Mouse (Mus musculus) embryonic facial prominence, embryonic 12.5 days (tissue): Measurements from ENCODE around the gene Snrnp25. TPM values are rescaled to one million over a fixed set of nuclear protein-coding genes. Genes with fewer than 3 reads are reported as not detected.

Experiments used
- ATAC-seq: fragments of 200-750 bp; cut with Nextera tagmentation; 2 replicates; pipeline ENCODE4 v1.8.0; 2017; ENCODE audit not compliant: insufficient number of reproducible peaks, insufficient read depth, low FRiP score, low TSS enrichment
- H3K27ac ChIP-seq: fragments of 300-500 bp; sonication (generic); 2 replicates; pipeline ENCODE4 v1.5.1; 2016; ENCODE audit warnings: mild to moderate bottlenecking
- H3K27me3 ChIP-seq: fragments of 300-500 bp; sonication (generic); 2 replicates; pipeline ENCODE4 v1.6.1; 2016; ENCODE audit warnings: mild to moderate bottlenecking, moderate library complexity
- H3K36me3 ChIP-seq: fragments of 300-500 bp; sonication (generic); 2 replicates; pipeline ENCODE4 v1.6.1; 2016; ENCODE audit warnings: mild to moderate bottlenecking
- H3K4me1 ChIP-seq: fragments of 300-500 bp; sonication (generic); 2 replicates; pipeline ENCODE4 v1.6.1; 2016
- H3K4me2 ChIP-seq: fragments of 300-500 bp; sonication (generic); replicated peaks from 2 replicates; pipeline ENCODE4 v1.6.1; 2016; ENCODE audit warnings: mild to moderate bottlenecking, moderate library complexity
- H3K4me3 ChIP-seq: fragments of 300-500 bp; sonication (generic); 2 replicates; pipeline ENCODE4 v1.5.1; 2016; ENCODE audit warnings: mild to moderate bottlenecking
- H3K9ac ChIP-seq: fragments of 300-500 bp; sonication (generic); 2 replicates; pipeline ENCODE4 v1.6.1; 2016; ENCODE audit warnings: mild to moderate bottlenecking, moderate library complexity
- H3K9me3 ChIP-seq: fragments of 300-500 bp; sonication (generic); 2 replicates; pipeline ENCODE4 v1.6.1; 2016; ENCODE audit warnings: mild to moderate bottlenecking, moderate library complexity
- WGBS: fragments of 180-500 bp; shearing (Covaris S2); methylation state at CpG from one replicate; pipeline ENCODE4 v1.1.7; 2016; 5-methylcytosine and 5-hydroxymethylcytosine counted together
- polyA plus RNA-seq: library from polyadenylated mRNA; unstranded; fragments of >200 nt; fragmentation: Nextera tagmentation; extraction: Ambion mirVana; gene quantifications from 2 replicates; pipeline ENCODE4 v1.2.1, GENCODE M21; 2016

Gene Snrnp25
- polyA plus RNA-seq, result 69.3 and 71.1 TPM in 2 replicates

DNA sequence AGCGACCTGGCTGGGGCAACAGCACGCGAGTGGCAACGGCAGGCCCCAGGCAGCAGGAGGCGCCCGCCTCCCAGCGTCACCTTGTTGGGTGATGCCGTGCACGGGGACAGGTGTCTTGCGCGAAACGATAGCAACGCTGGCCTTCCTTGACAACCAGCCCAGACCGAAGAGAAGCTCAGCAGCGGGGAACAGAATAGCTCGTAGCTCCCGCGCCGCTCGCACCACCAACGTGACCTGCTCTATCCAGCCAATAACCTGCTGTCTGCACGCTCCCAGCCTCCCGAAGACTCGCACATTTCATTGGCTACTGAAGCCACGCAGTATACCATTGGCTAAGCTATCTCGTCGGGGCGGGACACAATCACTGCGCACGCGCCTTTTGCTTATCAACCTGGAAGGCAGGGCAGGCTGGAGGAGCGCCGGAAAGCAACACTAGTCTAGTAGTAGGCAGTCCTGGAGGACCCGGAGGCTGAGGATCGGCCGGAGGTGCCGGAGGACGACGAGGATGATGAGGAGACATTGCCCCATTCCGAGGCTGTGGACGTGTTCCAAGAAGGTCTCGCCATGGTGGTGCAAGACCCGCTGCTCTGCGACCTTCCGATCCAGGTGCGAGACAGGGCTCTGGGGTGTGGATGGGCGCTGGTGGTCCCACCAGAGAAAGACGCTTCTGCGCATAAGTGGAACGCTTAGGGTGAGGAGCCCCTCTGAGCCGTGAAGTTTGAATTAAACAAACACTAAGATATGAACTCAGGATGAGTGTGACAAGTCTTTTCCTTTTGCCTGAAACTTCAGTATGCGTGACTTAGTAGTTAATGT, at the start of gene Snrnp25:
TSS of gene Snrnp25 (plus strand) at position 358 of the 816 bp plus-strand sequence.
- under 1% methylated on average over 52 of the region's 52 CpGs for WGBS

DNA sequence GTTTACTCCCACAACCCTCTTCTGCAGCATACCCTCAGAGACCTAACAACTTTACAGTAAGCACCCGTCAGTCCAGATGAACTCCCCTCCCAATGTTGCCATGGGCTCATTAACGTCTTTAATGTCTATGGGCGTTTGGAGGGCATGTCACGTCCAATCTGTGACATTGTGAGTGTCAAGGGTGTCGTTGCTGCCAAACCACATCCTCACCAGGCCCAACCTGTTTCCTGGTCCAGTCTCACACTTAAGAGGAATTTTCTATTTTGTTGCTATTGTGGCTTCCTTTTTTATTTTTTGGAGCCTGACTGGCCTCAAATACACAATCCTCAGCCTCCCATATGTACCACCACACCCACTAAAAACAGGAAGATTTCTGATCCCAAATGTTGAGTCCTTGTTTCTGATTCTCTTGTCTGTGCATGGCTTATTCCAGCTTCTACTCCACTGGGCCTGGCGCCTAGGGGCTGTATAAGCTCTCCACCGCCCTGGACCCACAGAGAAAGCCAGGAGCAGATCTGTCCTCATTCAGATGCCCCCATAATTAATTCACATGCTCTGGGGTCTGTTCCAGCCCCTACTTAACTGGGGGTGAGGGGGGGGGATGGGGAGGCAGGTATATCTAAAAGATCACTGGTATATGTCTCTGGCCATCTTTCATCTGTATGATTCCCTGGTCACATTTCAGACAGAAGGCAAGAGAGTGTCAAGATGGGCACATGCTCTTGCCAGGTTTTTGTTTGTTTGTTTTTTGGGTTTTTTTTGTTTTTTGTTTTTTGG, 48.2 kb upstream of the Snrnp25 start:
- no peaks in the 10 kb centered on the region for H3K9me3 ChIP-seq
- H3K36me3 ChIP-seq, result no peaks in the 10 kb centered on the region
- no peak for ATAC-seq
- H3K4me2 ChIP-seq, result no peak overlapping the region
- H3K9ac ChIP-seq, result no peak overlapping the region
- peaks cover 7% of the 10 kb centered on the region for H3K27me3 ChIP-seq
- H3K4me3 ChIP-seq, result no peak overlapping the region
- WGBS, result 82% methylated on average over 7 of the region's 7 CpGs
- no peak overlapping the region for H3K27ac ChIP-seq
- peaks cover 4% of the 10 kb centered on the region; the same call in 1 of the 2 replicates for H3K4me1 ChIP-seq

More for the DNA sequence above, at the start of gene Snrnp25:
- Histone ChIP-seq H3K9me3 (no peaks in the 10 kb centered on the region), H3K36me3 (peaks cover 30% of the 10 kb centered on the region), H3K4me3 (peak within 1 kb of the TSS; percentile 67), H3K9ac (peak within 1 kb of the TSS; percentile 69), H3K27ac (peak within 1 kb of the TSS; percentile 69), H3K4me1 (peaks cover 8% of the 10 kb centered on the region; the same call in 1 of the 2 replicates), H3K27me3 (no peaks in the 10 kb centered on the region), H3K4me2 (peak within 1 kb of the TSS; percentile 69)
- peak; percentile 100 for ATAC-seq

- no peak overlapping the region for H3K27ac ChIP-seq
- peaks cover 9% of the 10 kb centered on the region; the same call in 1 of the 2 replicates for H3K4me1 ChIP-seq
- H3K9me3 ChIP-seq, result no peaks in the 10 kb centered on the region
- H3K27me3 ChIP-seq, result peaks cover 7% of the 10 kb centered on the region
- no peak overlapping the region for H3K4me3 ChIP-seq
- peak overlapping the region; percentile 13; the same call in 1 of the 2 replicates for H3K4me2 ChIP-seq
- no peak overlapping the region for H3K9ac ChIP-seq
- 54% methylated on average over 18 of the region's 18 CpGs for WGBS
- ATAC-seq, result no peak
- H3K36me3 ChIP-seq, result no peaks in the 10 kb centered on the region
These were observed 47.2 kb upstream of the Snrnp25 start for GRCm38 (mm10) chr11:32157791-32158594.

GRCm38 (mm10) chr11:32159176-32159575, 46.0 kb upstream of the Snrnp25 start:
- Histone ChIP-seq H3K4me2 (no peak overlapping the region), H3K9ac (no peak overlapping the region), H3K4me3 (no peak overlapping the region), H3K36me3 (no peaks in the 10 kb centered on the region), H3K27me3 (peaks cover 7% of the 10 kb centered on the region), H3K4me1 (peaks cover 9% of the 10 kb centered on the region; the same call in 1 of the 2 replicates), H3K9me3 (no peaks in the 10 kb centered on the region), H3K27ac (no peak overlapping the region)
- no peak for ATAC-seq
- 92% methylated on average over 3 of the region's 3 CpGs for WGBS

- no peak overlapping the region for H3K4me3 ChIP-seq
- ATAC-seq, result no peak
- H3K4me2 ChIP-seq, result no peak overlapping the region
- H3K9ac ChIP-seq, result no peak overlapping the region
- H3K4me1 ChIP-seq, result peaks cover 9% of the 10 kb centered on the region; the same call in 1 of the 2 replicates
- no peak overlapping the region for H3K27ac ChIP-seq
- H3K27me3 ChIP-seq, result peaks cover 7% of the 10 kb centered on the region
- H3K36me3 ChIP-seq, result no peaks in the 10 kb centered on the region
- no peaks in the 10 kb centered on the region for H3K9me3 ChIP-seq
- WGBS, result 78% methylated on average over 7 of the region's 7 CpGs
These were observed 44.9 kb upstream of the Snrnp25 start for GRCm38 (mm10) chr11:32160341-32160740.

DNA sequence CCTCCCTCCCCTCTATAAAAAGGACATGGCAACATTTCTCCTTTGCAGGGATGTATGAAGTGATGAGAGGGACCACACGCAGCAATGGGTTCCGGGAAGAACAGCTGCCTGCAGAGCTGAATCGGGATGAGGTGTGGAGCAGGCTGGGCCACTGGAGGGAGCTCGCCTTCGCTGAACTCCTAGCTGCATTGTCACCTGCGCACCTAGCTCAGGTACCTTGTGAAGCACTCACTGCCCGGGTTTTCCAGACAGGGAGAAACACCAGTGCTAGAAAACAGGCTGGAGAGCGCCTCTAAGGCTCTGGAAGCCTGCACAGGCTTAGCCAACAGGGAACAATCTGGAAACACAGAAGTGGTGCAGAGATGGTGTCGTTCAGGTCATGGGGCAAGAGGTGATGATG, 43.7 kb upstream of the Snrnp25 start:
- no peak overlapping the region for H3K27ac ChIP-seq
- peak; percentile 8; the same call in 1 of the 2 replicates for ATAC-seq
- WGBS, result 6% methylated on average over 9 of the region's 9 CpGs

DNA sequence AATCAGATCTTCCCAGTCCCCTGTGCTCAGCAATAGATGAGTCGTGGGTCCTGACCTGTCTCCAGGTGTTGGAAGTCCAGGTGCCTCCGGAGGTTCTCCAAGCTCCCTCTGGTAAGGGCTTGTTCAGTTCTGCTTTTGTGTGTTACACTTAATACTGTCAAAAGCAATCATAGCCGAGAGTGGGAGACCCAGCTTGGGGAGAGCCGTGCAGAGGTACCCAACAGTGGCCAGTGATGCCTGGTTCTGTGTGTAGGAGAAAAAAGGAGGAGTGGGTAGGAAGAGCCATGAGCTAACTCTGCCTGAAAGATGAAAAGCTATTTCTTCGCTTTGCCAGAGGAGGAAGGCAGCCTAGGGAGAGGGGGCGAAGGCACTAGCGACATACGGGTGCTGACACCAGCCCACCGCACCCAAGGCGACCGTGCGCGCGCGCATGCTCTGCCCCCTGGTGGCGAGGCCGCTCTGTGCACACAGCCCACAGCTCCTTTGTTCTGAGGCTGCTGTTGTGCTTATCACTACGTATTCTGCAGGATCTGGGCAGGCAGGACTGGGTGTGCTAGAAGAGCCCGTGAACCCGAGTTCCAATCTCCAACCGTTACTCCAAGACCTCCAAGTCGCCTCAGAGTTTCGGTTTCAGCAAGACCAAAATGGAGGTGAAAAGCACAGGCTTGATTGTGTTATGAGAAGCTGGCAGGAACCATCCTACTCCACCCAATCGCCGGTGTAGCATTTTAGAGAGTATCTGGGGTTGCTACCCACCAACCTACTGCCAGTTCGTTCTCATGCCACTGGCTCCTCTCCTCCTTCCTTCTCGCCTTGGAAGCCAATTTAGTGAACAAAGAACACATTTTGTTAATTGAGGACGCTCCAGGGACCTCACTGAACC, 43.1 kb upstream of the Snrnp25 start:
- 14% methylated on average over 28 of the region's 28 CpGs for WGBS
- no peak overlapping the region for H3K27ac ChIP-seq

More for the DNA sequence above, 43.7 kb upstream of the Snrnp25 start:
- Histone ChIP-seq H3K36me3 (no peaks in the 10 kb centered on the region), H3K4me2 (peak overlapping the region; percentile 58), H3K27me3 (peaks cover 7% of the 10 kb centered on the region), H3K9me3 (no peaks in the 10 kb centered on the region), H3K4me1 (peaks cover 9% of the 10 kb centered on the region; the same call in 1 of the 2 replicates), H3K9ac (0 out of 2 replicates have a peak overlapping the region, but pooled peaks have one; percentile 9), H3K4me3 (peak overlapping the region; percentile 30)

DNA sequence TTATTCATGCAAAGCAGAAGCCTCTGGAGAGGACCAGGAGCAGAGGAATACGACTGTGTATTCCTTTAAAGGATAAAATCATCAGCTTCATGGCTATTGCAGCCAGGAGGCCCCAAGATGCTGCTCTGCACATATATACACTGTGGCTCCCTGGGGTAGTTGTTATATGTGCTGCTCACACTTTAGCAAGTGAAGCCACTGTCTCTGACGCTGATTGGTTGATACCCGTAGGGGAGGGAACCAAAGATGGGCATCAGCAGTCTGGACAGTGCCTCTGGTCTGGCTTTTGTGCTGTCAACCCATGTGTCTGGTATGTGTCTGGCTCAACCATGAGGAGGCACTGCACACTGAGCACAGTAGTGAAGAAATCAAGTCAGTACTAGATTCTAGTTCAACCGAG, 38.5 kb upstream of the Snrnp25 start:
- Histone ChIP-seq H3K27me3 (peaks cover 2% of the 10 kb centered on the region), H3K9me3 (no peaks in the 10 kb centered on the region), H3K4me1 (peaks cover 9% of the 10 kb centered on the region; the same call in 1 of the 2 replicates), H3K4me3 (no peak overlapping the region), H3K9ac (no peak overlapping the region), H3K27ac (no peak overlapping the region), H3K4me2 (no peak overlapping the region), H3K36me3 (no peaks in the 10 kb centered on the region)
- no peak for ATAC-seq
- WGBS, result 72% methylated on average over 4 of the region's 4 CpGs

More for the DNA sequence above, 43.1 kb upstream of the Snrnp25 start:
- H3K27me3 ChIP-seq, result peaks cover 7% of the 10 kb centered on the region
- peaks cover 9% of the 10 kb centered on the region; the same call in 1 of the 2 replicates for H3K4me1 ChIP-seq
- peak overlapping the region; percentile 30 for H3K4me3 ChIP-seq
- no peaks in the 10 kb centered on the region for H3K9me3 ChIP-seq
- no peaks in the 10 kb centered on the region for H3K36me3 ChIP-seq
- ATAC-seq, result peak; percentile 94
- peak overlapping the region; percentile 9; the same call in 1 of the 2 replicates for H3K9ac ChIP-seq
- peak overlapping the region; percentile 58 for H3K4me2 ChIP-seq

- ATAC-seq, result no peak
- no peak overlapping the region for H3K9ac ChIP-seq
- H3K4me2 ChIP-seq, result no peak overlapping the region
- no peaks in the 10 kb centered on the region for H3K4me1 ChIP-seq
- H3K27ac ChIP-seq, result no peak overlapping the region
- H3K27me3 ChIP-seq, result no peaks in the 10 kb centered on the region
- no peak overlapping the region for H3K4me3 ChIP-seq
- WGBS, result 76% methylated on average over 1 of the region's 1 CpGs
- H3K36me3 ChIP-seq, result no peaks in the 10 kb centered on the region
- 0 out of 2 replicates have a peak, but pooled peaks cover 3% of the 10 kb centered on the region for H3K9me3 ChIP-seq
These were observed 26.7 kb upstream of the Snrnp25 start for GRCm38 (mm10) chr11:32178506-32178905.

GRCm38 (mm10) chr11:32181246-32181645, 24.0 kb upstream of the Snrnp25 start:
- Histone ChIP-seq H3K9ac (no peak overlapping the region), H3K27ac (no peak overlapping the region), H3K4me2 (no peak overlapping the region), H3K27me3 (no peaks in the 10 kb centered on the region), H3K9me3 (0 out of 2 replicates have a peak, but pooled peaks cover 3% of the 10 kb centered on the region), H3K36me3 (no peaks in the 10 kb centered on the region), H3K4me3 (no peak overlapping the region), H3K4me1 (no peaks in the 10 kb centered on the region)
- ATAC-seq, result no peak
- WGBS, result 78% methylated on average over 4 of the region's 4 CpGs
